Mouse (Mus musculus) layer of hippocampus, adult 11-12 months (tissue): ENCODE measurements around the gene Gm49405.
"Not testable (repeated sequence)": the region's sequence is repeated elsewhere in the genome, so short reads cannot be mapped to it uniquely, and the experiment has no call there.

Source experiments
- DNase-seq: peaks from one replicate; pipeline ENCODE4 v3.0.0; 2022; ENCODE audit warnings: low spot score

The Gm49405 gene

DNA sequence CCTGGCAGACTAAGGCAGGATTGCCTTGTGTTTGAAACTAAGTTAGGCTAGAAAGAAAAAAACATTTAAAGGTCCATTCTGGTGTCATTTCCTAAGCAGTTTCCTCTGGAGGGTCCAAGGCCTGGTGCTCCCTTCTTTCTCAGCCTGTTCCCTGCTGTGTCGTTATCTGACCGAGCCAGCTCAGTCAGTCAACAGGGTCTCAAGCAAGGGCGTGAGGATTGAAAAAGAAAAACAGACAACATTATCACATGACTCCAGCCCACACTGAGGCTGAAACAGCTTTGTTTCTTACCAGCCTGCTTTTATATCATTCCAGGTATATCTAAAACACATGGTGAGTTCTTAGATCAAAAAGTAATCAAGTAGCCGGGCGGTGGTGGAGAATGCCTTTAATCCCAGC is 15.2 kb downstream of the Gm49405 start:
- no peak for DNase-seq

DNA sequence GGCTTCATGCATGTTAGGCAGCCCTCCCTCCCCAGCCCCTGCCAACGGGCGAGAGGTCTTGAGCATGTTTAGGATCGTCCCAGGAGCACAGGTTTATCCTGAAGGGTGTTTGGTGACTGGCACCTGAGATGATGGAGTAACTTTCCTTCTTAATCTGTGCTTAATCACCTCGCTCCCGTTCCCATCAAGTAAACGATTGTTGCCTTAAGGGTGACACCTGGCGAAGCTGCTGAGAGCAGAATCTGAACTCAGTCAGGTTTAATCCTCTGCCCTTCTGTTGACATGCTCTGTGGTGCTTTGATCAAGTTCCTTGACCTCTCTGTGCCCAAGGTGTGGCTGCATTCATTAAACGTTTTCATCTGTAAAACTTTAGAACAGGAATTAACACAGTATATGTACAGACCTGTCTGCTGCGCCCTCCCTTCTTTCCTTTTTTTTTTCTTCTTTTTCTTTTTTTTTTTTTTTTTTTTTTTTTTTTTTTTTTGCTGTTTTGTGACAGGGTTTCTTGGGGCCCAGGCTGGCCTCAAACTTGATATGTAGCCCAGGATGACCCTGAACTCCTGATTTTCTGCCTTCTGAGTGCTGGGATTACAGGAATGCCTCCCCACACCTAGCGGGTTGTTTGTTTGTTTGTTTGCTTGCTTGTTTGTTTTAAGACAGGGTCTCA is 17.6 kb downstream of the Gm49405 start:
- DNase-seq: no peak

DNA sequence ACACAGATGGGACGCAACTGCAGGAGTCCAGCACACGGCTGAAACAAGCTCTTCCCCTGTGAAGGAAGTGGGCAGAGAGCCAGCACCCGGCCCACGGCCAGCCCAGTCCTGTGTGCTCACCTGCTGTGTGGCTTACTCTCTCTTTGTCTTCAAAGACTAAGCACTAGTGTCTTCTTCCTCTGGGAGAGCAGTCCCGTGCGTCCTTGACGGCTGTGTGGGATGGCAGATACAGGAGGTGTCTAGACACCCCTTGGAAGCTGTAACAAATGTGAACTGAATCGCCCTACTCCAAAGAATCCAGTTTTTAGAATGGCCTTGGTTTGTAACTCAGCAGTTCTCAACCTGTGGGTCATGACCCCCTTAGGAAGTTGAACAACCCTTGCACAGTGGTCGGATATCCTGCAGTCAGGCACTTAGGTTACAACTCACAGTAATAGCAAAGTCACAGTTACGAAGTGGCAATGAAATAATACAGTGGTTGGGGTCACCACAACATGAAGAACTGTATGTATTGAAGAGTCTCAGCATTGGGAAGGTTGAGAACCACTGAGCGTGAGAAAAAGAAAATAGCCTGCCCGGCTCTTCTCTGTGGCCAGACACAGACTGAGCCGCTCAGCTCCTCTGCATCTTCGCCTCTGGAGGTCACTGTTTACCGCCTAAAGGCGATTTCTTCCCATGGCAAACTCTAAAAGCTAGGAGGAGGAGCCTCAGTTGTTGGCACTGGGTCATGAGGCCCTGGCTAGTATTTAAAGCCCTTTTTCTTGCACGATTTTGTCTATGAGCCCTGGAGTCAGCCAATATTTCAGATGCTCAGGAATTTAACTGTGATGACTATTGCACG is 18.5 kb downstream of the Gm49405 start:
- DNase-seq: peak; percentile 84

DNA sequence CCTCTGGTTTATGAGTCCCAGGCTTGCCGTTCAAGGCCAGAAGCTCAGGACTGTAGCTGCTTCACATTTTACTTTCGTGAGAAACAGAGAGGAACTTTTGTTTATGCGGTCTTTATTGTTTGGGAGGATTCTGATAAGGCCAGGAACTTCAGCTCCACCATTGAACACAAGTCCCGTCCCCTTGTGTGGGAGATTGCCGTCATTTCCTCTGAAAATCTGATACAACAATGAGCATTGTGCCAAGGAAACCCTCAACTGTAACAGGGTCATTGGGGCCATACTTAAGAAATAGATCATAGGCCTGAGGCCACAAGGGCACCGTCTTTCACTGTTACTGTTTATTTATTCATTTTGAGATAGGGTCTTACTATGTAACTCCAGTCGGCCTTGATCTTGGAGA is 22.8 kb downstream of the Gm49405 start:
- DNase-seq: no peak

DNA sequence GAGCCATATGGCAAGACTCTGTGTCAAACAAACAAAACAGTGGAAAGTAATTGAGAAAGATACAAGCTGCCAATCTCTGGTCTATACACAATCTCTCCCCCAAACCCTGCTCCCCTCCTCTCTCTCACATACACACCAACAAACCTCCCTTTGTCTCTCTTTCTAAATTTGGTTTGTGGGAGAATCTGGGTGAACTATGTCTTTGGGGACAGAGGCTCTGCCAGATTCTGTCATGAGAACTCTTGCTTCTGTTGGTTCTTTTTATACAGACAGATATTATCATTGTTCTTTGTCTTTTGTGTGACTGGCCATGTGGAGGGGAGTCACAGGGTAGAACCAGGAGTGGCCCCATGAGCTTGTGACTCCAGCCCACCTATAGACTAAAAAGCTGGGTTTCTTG is 27.1 kb downstream of the Gm49405 start:
- no peak for DNase-seq

DNA sequence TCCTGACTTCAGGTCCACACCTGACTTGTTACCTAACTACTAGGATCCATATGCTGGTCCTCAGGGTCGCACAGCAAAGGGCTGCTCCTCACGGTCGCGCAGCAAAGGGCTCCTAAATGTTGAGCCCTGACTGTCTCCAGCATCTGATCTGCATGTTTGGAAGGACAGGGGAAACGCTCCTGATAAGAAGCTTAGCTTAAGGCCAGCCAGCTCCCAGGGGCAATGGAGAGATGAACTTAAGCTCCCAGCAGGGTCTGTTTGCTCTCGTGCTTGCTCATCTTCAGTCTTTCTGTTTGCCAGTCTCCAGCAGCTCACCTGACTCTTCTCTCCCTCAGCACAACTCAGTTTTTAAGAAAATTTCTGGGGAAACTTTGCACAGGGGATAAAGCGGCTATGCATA is 32.2 kb downstream of the Gm49405 start:
- DNase-seq: no peak

DNA sequence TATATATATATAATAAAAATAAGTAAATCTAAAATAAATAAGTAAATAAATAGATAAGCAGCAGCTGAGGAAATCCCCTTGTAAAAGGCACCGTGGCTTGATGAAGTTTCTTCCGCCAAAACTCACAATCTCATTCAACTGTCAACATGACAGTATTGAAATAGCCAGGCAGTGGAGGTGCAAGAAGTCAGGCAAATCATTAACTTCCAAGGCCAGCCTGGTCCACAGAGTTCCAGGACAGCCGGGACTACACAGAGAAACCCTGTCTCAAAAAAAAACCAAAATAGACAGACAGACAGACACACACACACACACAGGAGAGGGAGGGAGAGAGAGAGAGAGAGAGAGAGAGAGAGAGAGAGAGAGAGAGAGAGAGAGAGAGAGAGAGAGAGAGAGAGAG is 32.9 kb downstream of the Gm49405 start:
- no peak for DNase-seq

DNA sequence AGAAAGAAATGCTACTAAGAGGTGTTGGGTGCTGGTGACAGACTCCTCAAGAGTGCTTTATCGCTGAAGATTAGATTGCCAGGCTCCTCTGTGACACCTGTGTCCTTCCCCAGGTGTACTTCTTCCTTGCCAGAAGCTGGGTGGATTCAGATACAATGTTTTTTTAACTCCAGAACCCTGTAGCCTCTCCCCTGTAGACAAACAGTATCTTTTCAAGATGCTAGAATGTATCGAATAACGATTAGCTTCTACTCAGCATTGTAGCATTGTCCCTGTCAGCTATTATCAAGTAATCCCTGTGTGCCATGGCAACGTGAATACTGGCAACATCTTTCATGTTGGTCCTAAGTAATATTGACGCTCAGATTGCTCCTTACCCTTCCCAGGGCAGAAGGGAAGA is 33.3 kb downstream of the Gm49405 start:
- DNase-seq: no peak

DNA sequence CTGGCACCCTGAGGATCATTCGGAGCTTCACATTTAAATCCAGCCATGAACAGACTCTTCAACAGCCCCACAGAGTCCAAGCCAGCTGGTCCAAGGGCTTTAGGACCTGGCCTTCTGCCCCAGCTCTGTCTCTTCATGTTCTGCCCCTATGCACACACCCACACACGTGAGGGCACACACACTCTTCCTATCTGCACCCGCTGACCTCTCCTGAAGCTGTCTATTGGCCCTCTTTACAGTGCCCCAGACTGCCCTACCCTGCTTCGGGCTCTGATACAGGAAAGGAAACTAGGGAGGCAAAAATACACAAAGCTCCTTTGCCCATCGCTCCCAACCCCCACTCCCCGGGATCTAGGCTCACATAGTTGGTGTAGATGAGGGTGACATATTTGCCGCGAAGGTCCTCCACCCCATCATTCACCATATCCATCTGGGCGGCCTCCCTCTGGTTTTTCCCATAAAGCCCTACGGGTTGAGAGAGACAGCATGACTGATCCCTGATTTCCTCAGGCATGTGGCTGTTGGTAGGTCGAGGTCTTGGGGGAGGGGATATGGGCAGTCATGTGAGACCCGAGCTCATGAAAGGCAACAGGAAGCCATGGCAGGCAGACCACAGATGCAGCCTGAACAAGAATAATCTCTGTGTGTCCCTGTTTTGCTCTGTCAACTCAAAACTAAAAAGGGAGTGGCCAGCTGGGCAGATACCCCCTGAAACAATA is 36.1 kb downstream of the Gm49405 start:
- no peak for DNase-seq

DNA sequence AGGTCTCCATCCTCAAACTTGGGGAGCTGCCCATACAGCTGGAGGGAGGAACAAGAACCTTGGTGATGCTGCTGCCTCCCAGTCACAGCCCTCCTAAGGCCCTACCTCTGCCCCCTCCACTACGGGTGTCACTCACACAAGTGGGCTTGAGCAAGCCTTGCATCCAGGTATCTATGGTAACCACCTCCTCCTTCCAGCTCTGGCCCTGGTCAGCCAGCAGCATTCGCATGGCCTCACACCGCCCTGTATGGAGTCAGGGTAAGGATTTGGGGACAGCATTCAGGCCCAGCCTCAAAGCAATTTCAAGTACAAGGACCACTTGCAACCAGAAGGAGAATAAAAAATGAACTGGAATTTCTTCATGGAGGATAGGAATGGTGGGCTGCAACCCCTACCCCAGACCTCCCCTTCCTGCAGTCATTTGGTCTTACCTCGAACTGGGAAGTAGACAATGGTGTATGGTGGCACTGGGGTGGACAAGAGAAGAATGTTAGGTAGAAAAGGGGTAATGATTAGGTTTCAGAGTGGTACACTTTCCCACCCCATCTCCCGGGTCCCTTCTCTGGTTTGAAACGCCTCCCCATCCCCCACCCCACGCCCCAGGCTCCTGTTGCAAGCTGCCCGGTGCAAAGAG is 36.8 kb downstream of the Gm49405 start:
- not testable (repeated sequence) for DNase-seq

DNA sequence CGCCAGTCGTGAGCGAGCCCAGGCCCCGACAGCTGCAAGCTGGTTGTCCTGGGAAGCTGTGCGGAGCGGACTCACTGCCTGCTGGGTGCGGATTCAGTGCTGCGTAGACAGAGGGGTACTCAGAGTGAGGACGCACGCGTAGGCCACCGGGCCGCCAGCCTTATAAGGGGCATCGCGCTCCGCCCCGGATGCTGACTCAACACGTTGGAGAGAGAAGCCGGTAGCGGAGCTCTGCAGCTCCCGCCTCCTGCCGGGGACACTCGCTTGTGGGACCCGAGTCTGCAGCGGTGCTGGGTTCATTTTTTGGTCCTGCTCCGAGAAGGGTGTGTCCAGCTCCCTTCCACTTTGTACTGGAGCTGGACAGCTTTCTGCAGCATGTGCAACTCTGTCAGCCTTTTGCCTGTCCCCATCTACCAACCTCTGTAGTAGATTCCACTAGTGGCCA is 37.4 kb downstream of the Gm49405 start, which contains the start of gene Gstp1:
TSS of gene Gstp1 (minus strand) at position 198 of the 445 bp plus-strand sequence.
- peak; percentile 92 for DNase-seq

DNA sequence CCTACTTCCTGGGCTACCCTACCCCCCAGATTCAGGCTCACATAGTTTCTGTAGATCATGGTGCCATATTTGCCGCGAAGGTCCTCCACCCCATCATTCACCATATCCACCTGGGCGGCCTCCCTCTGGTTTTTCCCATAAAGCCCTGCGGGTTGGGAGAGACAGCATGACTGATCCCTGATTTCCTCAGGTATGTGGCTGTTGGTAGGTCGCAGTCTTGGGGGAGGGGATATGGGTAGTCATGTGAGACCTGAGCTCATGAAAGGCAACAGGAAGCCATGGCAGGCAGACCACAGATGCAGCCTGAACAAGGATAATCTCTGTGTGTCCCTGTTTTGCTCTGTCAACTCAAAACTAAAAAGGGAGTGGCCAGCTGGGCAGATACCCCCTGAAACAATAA is 40.5 kb downstream of the Gm49405 start:
- not testable (repeated sequence) for DNase-seq

DNA sequence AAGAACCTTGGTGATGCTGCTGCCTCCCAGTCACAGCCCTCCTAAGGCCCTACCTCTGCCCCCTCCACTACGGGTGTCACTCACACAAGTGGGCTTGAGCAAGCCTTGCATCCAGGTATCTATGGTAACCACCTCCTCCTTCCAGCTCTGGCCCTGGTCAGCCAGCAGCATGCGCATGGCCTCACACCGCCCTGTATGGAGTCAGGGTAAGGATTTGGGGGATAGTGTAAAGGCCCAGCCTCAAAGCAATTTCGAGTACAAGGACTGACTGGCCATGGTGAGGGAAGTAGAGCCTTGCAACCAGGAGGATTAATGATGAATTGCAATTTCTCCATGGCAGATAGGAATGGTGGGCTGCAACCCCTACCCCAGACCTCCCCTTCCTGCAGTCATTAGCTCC is 41.1 kb downstream of the Gm49405 start:
- not testable (repeated sequence) for DNase-seq

DNA sequence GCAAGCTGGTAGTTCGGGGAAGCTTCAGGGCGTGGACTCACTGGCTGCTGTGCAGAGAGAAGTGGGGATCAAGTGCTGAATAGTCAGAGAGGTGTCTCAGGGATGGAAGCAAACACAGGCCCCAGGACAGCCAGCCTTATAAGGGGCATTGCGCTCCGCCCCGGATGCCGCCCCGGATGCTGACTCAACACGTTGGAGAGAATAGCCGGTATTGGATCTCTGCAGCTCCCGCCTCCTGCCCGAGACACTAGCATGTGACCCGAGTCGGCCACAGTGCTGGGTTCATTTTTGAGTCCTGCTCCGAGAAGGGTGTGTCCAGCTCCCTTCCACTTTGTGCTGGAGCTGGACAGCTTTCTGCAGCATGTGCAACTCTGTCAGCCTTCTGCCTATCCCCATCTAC is 41.7 kb downstream of the Gm49405 start:
- no peak for DNase-seq

DNA sequence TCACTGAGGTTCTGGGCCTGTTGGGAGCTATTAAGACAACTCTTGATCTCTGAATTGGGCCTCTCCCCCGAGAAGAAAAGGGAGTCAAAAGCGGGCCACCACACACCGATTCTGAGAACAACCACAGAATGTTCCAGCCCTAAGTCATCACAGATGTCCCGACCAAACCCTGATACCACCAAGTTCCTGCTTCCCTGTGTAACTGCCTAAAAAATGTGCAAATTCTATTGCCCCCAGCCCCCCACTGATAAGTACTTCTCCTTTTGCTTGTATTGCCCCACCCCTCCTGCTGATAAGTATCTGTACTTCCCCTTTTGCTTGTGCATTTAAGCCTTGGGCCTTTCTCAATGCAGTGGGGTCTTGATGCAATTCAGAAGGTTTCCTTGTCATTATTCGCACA is 43.7 kb downstream of the Gm49405 start:
- not testable (repeated sequence) for DNase-seq

DNA sequence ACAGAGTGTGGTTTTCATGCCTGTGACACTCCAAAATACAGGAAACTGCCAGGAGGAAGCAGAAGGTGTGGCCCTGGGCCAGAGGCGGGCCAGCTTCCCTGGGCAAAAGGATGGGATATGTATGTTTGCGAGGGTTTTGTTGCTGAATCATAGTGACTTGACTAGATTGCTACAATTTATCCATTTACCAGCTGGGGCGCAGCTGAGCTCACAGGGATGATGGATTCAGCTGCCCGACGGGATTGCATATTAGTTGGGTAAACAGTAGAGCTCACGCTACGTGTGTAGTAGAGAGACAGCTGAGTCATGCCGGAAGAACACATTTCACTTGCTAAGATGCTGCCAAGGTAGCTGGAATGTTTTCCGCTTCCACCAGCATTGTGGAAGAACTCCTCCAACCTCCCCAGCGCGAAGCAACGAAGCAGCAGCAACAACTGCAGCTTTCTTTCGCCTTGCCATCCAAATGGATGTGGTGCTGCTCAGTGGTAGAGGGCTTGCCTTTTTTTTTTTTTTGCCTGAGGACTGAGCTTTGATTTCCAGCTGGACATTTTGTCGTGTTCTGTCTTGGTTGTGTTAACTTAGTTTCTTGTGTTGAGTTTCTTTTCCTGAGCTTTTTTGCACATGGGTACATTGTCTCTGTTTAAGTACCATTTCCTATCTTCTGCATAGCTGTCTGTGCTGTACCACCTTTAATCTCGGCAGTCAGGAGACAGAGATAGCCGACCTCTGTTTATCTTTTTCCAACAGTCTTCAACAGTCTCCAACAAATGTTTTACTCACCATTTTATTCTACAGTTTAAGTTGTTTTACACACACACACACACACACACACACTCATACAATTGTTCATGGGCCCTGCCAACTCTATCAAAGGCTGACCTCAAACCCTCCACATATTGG is 45.8 kb downstream of the Gm49405 start, which contains the start of gene Gstp2:
TSS of gene Gstp2 (minus strand) at position 58 of the 900 bp plus-strand sequence.
- DNase-seq: peak; percentile 87

DNA sequence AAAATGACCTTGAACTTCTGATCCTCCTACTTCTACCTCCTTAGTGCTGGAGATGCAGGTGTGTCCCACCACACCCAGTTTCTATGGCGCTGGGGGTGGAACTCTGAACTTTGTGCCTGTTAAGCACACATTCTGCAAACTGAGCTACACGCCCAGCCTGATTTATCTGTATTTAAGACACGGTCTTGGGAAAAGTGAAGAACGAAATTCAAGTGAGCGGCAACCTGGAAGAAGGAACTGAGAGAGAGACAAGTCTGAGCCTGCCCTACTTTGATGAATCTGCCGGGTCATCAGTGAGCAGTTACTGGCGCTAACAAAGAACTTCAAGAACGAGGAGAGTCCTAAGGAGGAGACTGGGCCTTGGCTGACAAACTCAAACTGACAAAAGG is 46.4 kb downstream of the Gm49405 start:
- no peak for DNase-seq

DNA sequence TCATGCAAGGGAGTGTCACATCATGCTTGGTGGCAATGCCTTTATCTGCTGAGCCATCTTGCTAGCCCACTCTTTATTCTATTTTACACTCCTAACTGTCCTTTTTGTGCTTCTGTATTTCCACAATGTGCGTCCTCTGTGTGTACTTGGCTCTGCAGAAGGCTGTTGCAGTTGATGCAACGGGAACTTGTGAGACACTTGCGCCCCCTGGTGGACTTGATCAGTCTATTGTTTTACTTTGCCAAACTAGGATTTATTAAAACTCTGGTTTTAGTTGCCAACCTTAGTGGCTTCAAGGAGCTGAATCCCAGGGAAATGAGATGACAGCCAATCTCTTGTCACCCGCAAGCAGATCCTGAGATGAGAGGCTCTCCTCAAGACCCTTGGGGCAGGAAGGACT is 47.4 kb downstream of the Gm49405 start:
- peak; percentile 79 for DNase-seq

DNA sequence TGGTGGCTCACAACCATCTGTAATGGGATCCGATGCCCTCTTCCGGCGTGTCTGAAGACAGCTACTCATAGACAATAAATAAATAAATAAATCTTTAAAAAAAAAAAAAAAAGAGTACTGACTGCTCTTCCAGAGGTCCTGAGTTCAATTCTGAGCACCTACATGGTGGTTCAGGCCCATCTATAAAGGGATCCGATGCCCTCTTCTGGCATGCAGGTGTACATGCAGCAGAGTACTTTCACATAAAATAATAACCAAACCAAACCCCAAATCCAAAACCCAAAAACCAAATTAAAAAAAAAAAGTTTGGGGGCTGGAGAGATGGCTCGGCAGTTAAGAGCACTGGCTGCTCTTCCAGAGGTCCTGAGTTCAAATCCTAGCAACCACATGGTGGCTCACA is 48.6 kb downstream of the Gm49405 start:
- DNase-seq: not testable (repeated sequence)

DNA sequence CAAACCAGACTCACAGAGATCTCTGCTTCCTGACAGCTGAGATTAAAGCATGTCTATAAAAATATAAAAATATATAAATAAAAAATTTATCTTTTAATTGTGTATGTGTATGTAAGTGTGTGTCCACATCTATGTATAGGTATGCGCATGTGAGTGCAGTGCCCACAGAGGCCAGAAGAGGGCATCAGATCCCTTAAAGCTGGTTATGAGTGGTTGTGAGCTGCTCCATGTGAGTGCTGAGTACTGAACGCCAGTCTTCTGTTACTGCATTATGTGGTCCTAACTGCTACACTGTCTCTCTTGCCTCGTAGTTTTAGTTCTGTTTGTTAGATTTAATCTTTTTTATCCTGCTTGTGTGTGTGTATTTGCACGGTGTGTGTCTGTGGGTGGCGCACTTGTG is 50.6 kb downstream of the Gm49405 start:
- DNase-seq: no peak
